Mouse (Mus musculus): ENCODE results near the gene Alk. TPM values are rescaled to one million over a fixed set of nuclear protein-coding genes. Genes with fewer than 3 reads are reported as not detected.

Alk gene
- total RNA-seq, 2 experiments from 2014 or later, result 0.06 TPM; not detected in 1

DNA sequence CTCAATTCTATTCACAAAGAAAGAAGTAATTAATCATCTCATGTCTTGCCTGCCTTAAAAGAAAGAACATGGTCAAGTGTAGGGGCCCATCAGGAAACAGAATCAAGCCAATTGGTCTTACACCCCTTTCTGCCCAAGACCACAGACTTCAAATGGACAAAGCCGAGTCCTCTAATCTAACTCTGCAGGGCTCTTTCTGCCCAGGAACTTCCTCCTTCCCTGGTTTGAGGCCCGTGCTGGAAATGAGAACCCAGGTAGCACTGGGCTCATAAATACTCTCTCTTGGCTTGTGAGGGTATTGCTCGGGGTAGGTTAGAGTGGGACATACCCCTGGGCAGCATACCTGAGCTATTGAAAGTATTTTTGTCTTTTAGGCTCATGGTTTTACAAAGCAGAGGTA lies 451.4 kb downstream of the Alk start:
- no peak for DNase-seq (ENCODE audit: low spot score in 2 of 2)

DNA sequence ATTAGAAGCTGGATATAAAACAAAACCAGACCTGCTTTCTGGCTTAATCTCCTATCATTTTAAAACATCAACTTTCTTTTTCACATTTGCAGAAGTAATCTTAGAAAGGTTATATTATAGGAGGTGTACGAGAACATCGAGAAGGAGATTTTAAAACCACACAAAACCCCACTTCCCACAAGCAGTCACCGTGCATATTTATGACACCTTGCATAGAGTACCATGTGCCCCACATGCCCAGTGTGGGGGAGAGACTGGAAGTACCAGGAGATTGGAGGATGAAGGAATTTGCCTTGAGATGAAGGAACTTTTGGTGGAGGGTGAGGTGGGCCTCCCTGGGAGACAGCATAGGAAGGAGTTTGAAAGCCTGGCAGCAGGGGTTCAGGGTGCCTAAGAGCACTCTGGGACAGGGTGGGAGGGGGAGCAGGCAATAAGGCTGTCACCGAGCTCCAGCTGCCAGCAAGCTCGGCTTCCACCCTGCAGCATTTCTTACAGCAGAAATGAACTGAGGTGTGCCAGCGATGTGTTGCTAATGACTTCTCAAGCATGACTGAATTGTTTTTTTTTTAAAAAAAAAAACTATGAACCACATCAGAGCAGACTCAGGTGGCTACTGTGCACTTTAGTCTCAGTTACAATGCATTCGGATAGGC lies 459.4 kb downstream of the Alk start:
- DNase-seq (ENCODE audit: low spot score in 2 of 2), result no peak

DNA sequence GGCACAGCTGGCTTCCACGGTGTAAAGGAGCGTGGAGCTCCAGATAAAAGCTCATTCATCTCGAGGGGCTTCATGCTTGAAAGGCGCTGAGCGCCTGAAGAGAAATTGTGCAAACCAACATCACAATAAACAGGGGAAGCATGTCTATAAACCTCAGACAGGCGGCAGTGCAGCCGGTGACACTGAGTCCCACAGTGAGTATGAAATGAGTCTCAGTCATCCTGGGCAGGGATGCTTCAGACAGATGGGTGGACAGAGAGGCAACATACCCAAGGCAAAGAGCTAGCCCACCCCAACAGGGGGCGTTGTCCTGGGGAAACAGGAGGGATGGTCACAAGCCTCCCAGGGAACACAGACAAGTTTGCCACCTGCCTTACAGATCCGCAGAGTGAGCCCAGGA lies 460.0 kb downstream of the Alk start:
- no peak for DNase-seq (ENCODE audit: low spot score in 2 of 2)

DNA sequence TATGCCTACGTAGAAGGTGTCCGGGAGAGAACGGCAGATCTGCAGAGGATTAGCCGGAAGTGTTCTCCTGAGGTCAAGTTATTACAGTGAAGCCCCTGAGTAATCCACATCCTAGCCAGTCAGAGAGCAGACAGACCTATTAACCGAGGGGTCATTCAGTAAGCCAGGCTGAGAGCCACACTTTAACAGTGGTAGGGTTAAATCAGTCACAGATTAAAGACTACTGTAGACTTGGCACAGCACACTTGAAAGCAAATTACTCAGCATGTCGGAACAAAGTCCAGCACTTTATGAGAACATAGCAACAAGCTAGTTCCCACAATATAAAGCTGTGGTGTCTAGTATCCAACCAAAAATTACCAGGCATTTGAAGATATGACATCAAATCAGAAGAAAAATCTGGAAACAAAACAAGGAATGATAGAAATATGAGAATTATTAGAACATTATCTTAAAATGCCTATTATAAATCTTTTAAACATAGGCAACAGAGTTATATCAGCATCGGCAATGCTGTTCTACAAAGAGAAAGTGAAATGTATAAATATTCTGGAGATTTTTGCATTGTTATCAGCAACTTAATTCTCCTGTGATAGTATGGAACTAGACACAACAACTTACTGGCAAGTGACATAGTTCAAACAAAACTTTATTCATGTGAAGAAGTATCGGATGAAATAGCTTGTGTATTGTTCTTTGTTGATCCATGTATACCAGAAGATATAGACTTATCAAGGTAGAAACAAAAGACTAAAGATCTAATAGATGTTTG lies 472.1 kb downstream of the Alk start:
- DNase-seq (ENCODE audit: low spot score in 2 of 2), result no peak

DNA sequence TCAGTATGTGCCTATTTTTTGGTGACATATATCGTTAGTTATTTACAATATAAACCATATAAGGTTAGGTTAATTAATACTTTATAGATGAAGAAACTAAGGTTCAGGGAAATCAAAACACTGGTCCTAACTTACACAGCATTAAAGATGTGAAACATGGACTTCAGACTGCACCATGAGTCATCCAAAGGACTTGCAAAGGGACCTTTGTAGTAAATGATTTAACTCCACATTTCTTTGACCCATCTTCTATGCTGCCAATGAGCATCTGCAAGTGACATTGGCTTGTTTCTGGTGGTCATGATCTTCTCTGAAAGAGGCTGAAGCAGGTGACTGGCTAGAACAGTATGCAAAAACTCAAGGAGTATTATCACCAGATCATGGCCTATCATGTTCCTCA lies 482.8 kb downstream of the Alk start:
- no peak for DNase-seq (ENCODE audit: low spot score in 2 of 2)

DNA sequence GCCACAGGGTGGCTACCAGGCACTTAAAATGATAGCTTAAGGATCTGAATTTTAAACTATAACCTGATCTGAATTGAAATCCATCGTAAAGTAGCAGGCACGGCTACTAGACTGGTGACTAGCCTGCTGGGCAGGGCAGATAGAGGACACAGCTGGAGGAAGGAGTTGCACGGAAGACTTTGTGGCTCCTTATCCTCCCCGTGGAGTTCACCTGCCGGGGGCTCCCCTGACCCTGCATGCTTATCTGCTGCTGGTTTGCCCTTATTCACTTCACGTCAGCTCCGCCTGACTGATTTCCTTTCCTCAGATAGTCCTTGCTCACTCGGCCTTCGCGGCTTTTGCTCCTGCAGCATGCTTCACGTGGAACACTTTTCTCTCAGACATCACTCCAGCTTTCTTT lies 484.1 kb downstream of the Alk start:
- no peak for DNase-seq (ENCODE audit: low spot score in 2 of 2)

DNA sequence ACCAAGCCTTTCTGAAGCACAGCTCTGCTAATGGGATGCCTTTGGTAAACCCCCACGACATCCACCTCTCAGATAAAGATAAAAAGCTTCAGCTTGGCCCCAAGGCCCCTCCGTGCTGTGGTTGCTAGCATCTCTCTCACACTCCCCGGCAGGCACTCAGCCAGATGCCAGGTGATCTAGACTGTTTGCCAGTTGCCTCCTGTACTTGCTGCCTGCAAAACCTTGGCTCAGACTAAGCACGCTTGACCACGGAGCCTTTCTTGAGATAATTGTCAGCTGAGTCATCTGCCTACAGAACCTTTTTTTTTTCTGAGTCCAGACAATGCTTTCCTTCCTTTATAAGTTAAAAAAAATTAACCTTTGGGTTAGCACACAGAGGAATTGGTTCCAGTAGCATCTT lies 486.1 kb downstream of the Alk start:
- DNase-seq (ENCODE audit: low spot score in 2 of 2), result no peak

DNA sequence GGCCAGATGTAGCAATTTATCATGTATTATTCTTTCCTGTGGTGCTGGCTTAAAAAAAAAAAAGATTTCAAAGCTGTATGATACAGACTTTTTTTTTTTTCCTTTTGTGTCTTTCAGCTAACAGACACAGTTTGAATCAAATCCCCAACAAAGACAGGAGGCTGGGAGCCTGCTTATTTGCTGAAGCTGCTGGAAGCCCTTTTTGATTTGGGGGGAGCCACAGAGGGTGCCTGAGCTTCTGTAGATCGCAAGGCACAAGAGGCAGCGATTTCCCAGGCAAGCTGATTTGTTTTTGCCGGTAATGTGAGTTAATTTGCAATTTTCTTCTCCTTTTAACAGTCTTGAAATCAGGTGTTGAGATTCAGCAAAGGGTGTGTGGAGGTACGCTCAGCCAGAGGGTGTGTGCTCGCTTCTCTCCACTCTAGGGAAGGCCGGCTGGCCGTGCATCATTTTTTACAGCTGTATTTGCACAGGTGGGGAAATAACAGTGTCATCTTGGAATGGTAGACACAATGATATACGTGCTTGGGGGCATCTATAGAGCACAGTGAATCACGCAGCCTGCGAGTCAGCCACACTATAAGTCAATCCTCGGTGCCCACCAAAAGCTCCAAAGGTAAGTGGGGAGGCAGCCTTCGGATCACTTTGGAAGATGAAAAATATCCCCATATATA lies 489.0 kb downstream of the Alk start:
- no peak for DNase-seq (ENCODE audit: low spot score in 2 of 2)

DNA sequence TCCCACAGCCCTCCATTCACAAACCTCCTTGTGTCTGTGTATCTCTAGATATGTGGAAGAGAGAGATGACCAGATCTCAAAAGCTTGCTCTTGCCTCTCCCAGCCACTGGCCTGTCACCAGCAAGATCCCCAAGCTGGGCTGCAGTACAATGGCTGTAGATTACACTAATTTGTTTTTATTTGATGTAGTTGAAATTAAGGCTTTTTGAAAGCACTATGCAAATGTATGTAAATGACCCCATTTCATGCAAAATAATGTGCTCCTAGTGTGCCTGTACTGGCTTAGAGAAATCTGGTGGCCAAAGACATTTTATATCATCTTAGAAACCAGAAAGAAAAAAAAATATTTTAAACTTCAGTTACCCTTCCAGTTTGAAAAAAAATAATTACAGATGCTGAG lies 492.4 kb downstream of the Alk start:
- DNase-seq (ENCODE audit: low spot score in 2 of 2), result no peak

DNA sequence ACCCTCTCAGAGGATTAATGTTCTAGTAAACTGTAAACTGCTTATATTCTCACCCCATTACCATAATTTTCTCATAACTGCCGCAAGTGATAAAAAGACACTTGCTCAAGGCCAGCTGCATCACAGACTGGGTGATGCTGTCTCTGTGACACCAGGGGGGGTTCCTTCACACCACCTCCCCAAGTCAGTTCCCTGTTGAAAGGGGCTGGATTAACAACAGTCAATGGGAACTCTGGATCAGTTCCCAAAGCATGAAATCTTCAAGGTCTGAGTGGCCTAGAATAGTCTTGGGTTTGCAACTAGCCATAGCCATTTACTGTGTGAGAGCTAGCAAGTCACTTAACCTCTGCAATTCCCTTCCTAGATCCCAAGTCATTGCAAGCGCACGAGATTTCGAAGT lies 492.9 kb downstream of the Alk start:
- DNase-seq (ENCODE audit: low spot score in 2 of 2), result no peak

DNA sequence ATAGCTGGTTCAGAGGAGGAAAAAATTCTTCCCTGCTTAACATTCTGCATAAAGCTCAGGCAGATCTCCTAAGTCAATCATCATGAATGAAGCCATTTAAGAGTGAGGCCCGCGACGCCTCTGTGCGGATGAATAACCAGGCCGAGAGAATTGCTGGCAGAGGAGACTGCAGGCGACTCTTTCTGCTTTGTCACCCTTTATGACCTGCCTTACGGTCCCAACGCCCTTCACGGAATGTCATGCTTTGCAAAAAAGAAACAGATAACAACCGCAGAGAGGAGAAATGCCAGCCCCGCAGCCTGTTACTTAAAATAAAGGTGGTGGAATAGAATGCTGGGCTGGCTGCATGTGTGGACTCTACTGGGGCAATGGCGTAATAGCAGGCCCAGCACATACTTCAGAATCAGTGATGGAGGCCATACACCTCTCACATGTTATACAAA lies 517.1 kb downstream of the Alk start:
- DNase-seq (ENCODE audit: low spot score in 2 of 2), result no peak

DNA sequence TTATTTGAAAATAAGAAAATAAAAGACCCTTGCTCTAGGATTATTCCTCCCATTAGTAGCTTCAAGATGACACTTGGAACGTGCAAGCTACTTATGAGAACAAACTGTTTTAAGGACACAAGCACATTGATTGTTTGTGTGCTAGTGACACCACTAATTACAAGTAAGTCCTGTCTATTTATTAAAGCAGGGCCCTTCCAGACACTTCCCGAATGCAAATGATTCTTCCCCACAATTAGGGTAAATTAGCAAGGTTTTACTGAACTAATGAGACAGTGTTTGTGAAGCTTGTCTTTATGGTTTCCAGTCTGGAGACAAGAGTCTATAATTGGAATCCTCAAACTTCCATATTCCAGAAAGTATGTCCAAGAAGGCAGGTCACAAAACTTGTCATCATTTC lies 523.0 kb downstream of the Alk start:
- DNase-seq (ENCODE audit: low spot score in 2 of 2), result no peak

DNA sequence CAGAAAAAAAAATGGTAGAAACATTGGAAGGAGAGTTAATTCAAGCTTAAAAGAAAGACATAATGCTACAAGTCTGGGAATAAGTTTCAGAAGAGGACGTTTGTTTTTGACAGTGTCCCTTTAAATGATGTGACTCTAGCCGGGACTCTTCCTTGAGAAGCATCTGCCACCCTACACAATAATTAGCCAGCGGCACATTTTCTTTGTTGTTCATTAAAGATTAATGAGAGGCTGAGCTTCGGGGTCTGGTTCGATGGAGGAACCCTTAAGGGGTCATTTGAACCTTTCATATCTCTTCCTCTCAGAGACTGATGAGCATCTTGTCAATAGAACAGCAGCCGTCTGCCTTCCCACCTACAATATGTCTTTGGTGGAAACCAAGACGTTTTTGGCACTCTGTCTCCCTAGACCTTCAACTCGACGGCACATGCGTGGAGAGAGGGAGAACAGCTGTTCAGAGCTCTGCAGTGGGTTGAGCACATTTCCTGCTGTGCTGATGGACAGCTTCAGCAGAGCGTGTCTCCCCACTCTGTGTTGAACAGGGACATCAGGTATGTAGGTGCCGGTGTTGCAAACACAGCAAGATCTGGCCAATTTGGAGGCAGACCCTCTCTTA lies 528.0 kb downstream of the Alk start:
- DNase-seq (ENCODE audit: low spot score in 2 of 2), result no peak

DNA sequence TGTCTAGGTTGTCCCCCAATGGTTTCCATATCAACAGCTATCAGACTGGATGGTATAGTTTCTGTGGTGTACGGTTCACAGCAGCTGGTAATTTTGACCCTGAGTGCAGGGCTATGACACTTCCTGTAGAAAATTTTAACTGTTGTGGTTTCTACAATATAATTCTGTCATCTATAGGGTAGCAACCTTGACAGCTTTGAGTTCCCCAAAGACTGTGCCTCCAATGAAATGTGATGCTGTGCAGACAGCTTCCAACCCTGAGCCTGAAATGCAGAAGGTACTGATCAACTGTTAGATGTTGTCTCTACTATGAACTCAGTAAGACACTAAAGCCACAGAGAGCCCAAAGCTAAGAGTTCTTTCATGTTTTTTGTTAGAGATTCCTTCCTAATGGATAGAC lies 532.6 kb downstream of the Alk start:
- DNase-seq (ENCODE audit: low spot score in 2 of 2), result no peak

DNA sequence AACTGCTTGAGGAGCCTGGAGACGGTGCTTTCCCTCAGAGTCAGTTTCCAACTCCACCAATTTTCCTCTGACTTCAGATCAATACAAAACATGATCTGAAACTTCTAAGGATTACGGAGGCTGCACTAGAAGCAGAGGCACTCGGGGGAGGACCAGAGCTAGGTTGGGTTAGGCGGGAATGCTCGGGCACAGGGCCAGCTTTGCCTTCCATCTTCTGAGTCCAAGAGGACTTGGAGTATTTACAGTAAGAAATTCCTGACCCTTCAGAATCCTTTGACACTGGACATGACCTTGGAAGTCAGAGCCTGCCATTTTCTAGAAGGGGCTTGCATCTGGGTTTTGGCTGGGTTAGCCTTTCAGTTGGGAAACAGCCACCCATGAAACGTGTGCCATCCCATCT lies 536.3 kb downstream of the Alk start:
- no peak for DNase-seq (ENCODE audit: low spot score in 2 of 2)

DNA sequence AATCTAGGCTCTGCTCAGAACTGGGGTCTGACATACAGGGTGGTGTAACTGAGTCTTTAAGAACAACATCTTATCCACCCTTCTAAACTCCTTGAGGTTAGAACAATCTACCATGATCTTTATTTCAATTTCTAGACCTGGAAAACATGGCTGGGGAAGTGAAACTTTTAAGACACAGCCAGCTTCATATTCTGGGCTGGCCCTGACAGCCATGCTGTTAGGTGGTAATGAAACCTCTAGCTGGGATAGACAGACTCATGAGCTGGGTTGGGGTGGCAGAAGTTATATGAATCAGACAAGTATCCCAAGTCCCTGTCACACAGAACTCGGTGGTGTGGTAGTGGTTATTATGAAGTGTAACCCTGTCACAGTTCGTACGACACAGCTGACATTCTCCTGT lies 541.4 kb downstream of the Alk start:
- no peak for DNase-seq (ENCODE audit: low spot score in 2 of 2)

DNA sequence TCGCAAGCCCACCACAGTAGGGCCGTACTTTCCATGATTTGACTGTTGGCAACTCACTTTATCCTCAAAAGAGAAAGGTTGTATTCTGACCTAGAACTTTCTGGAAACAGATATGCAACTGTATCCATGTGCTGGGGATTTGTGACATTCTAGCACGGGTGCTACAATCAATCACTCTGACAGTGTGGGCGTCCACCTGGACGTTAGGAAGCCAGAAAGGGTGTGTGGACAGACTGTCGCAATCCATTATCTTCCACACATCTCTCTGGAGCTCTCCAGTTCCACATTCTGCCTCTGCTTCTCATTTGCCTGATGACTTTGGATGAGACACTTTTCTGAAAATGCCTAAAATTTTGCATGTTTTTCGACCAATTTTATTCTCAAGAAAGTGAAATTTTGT lies 545.1 kb downstream of the Alk start:
- no peak for DNase-seq (ENCODE audit: low spot score in 2 of 2)

DNA sequence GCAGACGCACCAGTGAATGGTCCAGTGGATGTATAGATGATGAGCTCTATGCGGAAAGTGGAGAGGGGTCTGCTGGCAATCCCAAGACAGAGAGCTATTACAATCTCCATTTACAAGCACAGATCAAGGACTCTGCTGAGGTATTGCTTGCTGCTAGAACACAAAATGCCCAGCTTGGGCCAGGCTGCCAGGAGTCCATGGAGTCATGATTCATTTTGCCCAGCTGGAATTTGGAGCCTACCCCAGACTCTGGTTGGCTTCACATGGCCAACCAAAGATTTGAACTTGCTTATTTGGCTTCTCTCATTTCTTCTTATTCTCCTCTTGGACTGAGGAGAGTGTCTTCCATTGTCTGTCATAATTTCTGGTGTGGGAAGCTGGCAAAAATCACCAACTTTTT lies 558.8 kb downstream of the Alk start:
- no peak for DNase-seq (ENCODE audit: low spot score in 2 of 2)

DNA sequence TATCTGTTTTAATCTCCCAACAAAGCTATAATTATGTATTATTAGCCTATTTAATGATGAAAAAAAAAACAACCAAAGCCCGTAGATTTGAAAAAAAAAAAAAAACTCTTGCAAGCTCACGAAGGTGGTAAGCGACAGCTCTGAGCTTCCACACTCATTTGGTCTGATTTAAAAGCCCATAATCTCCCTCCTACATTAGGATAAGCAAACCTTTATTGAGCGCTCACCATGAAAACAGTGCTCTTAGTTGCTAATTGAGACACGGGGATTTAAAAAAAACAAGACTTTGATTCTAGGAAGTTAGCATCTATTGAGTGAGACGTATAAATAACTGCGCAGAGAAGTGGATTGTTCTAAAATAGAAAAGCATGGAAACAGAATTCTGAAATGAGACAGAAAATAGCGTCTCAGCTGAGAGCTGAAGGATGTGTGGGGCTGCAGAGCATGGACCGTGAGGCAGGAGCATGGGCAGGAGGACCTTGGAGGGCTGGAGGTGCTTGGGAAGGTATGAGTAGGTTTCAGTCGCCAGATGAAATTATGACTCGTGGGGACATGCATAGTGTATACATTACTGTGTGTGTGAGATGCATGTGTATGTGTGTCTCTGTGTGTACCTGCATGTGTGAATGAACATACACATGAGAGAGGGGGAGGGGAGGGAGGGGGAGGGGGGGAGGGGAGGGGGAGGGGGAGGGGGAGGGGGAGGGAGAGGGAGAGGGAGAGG lies 560.6 kb downstream of the Alk start:
- DNase-seq (ENCODE audit: low spot score in 2 of 2), result no peak

DNA sequence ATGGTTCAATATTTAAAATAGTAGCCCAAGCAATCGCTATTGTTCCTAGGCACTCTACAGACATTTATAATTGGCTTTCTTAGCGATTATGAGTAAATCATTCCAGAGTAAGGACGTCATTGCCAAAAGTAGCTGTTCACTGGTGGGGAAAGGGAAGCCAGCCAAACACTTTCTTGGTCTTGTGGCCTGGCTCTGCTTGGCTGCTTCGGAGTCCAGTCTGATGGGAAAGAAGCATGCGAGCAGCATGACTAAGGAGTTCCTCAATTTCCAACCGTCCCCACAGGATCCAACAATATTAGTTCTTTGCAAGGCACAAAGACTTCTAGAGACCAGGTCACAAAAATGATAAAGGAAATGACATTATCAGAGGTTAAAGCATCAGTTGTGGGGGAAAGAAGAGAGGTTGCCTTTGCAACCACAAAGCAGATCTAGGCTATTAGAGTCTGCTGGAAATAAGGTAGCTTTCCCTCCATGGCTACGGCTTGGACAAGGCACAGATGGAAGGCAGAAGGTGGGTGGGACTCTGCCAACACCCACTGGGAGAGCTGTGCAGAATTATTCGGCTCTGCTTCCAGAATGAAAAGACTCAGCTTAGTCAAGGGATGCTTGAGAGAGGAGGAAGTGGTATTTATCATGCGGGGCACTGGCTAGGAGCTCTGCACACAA lies 561.3 kb downstream of the Alk start:
- no peak for DNase-seq (ENCODE audit: low spot score in 2 of 2)

All from adrenal gland, adult 18-20 months (tissue).